Mouse (Mus musculus): ENCODE results near the gene Rrp12.

GRCm38 (mm10) chr19:41906311-41907078, 10.5 kb upstream of the Rrp12 start:
- no peak for TF ChIP-seq EP300 (IDR thresholded peaks at IDR 0.05; ENCODE audit: low read depth)
- no peak for TF ChIP-seq CTCF (IDR thresholded peaks at IDR 0.05; ENCODE audit: low read depth)
